Mouse (Mus musculus) cerebellum, adult 2 months (tissue): ENCODE data around the gene Chrna10. TPM values are rescaled to one million over a fixed set of nuclear protein-coding genes. Genes with fewer than 3 reads are reported as not detected.

Experiments used
- DNase-seq, 2 experiments: peaks; one replicate each; pipeline ENCODE4 v3.0.0; 2021
- H3K27ac ChIP-seq: fragments of 200-500 bp; 2 replicates; pipeline ENCODE4 v1.5.1; 2012; ENCODE audit warnings: low read length, control low read depth, inconsistent platforms; ENCODE audit not compliant: insufficient read depth
- H3K27me3 ChIP-seq: fragments of 200-500 bp; 2 replicates; pipeline ENCODE4 v1.6.1; 2012; ENCODE audit warnings: inconsistent platforms, mild to moderate bottlenecking, low read length, moderate library complexity; ENCODE audit not compliant: control insufficient read depth, insufficient read depth
- H3K4me1 ChIP-seq: fragments of 200-500 bp; 2 replicates; pipeline ENCODE4 v1.6.1; 2011; ENCODE audit warnings: low read length; ENCODE audit not compliant: control insufficient read depth, insufficient read depth
- H3K4me3 ChIP-seq: fragments of 200-500 bp; replicated peaks from 2 replicates; pipeline ENCODE3; 2011; ENCODE audit warnings: mild to moderate bottlenecking, low read depth, low read length, control low read depth; ENCODE audit not compliant: insufficient read depth
- CTCF ChIP-seq: fragments of 200-500 bp; IDR thresholded peaks from 2 replicates; pipeline ENCODE4 v1.5.1; 2011; ENCODE audit warnings: low read depth, mild to moderate bottlenecking, control low read depth, low read length, moderate library complexity, borderline replicate concordance; ENCODE audit not compliant: insufficient read depth
- POLR2A ChIP-seq: fragments of 200-500 bp; IDR thresholded peaks from 2 replicates; pipeline ENCODE4 v1.6.1; 2011; ENCODE audit warnings: low read length, control low read depth, borderline replicate concordance; ENCODE audit not compliant: insufficient read depth
- whole genome bisulfite sequencing: fragments of 180-500 bp; shearing (Covaris S2); methylation state at CpG from one replicate; pipeline ENCODE4 v1.1.7; 2018; 5-methylcytosine and 5-hydroxymethylcytosine counted together
- polyA plus RNA-seq: library from polyadenylated mRNA; depleted of rRNA; stranded (reverse); fragments of >200 nt; gene quantifications from 2 replicates; pipeline ENCODE4 v1.2.3, GENCODE M21; 2012

The Chrna10 gene
- polyA plus RNA-seq, 1 experiment = 0.08 TPM

GRCm38 (mm10) chr7:102101487-102101886, 15.1 kb downstream of the Chrna10 start, which contains the start of gene Art1:
Art1 (plus strand) TSS chr7:102101743.
- H3K27ac ChIP-seq = no peak within 1 kb of the TSS
- DNase-seq = no peak
- H3K4me1 ChIP-seq = no peaks in the 10 kb centered on the region
- no peaks in the 10 kb centered on the region for H3K27me3 ChIP-seq
- H3K4me3 ChIP-seq = no peak within 1 kb of the TSS
- 73% methylated on average over 5 of the region's 5 CpGs for WGBS
- TF ChIP-seq POLR2A (no peak), CTCF (no peak)

- no peak overlapping the region for H3K4me3 ChIP-seq
- H3K27me3 ChIP-seq = no peaks in the 10 kb centered on the region
- no peak overlapping the region for H3K27ac ChIP-seq
- no peak for DNase-seq
- no peak for TF ChIP-seq CTCF
- no peak for TF ChIP-seq POLR2A
- WGBS = 83% methylated on average over 5 of the region's 5 CpGs
- no peaks in the 10 kb centered on the region for H3K4me1 ChIP-seq
Measured at GRCm38 (mm10) chr7:102100868-102101267, 15.8 kb downstream of the Chrna10 start.

- no peak for TF ChIP-seq POLR2A
- no peak for TF ChIP-seq CTCF
- H3K27ac ChIP-seq = no peak overlapping the region
- no peak for DNase-seq
- WGBS = 17% methylated on average over 30 of the region's 30 CpGs
- H3K27me3 ChIP-seq = no peaks in the 10 kb centered on the region
- H3K4me1 ChIP-seq = no peaks in the 10 kb centered on the region
- no peak overlapping the region for H3K4me3 ChIP-seq
Measured at GRCm38 (mm10) chr7:102099760-102100661, 16.6 kb downstream of the Chrna10 start.

DNA sequence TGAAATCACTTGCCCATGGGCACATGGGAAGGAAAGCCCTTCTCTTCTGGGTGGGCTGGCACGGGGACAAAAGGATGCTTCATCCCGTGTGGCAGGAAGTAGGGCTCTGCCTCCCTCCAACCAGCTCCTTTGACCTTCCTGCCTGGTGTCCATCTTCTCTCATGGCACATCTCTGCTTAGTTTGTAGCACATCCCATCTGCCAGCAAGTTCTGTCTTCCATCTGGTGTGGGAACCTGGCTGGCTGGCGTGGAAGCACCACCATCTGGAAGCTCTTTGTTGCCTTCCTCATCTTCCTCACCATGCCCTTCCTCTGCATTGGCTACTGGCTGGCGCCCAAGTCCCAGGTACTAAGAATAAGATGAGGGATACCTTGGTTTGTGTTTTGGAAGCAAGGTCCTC, 29.3 kb downstream of the Chrna10 start:
- Histone ChIP-seq H3K4me1 (peaks cover 4% of the 10 kb centered on the region), H3K27me3 (no peaks in the 10 kb centered on the region), H3K4me3 (no peak overlapping the region), H3K27ac (no peak overlapping the region)
- peak; percentile 30 to 36 for DNase-seq
- TF ChIP-seq POLR2A (no peak), CTCF (no peak)
- WGBS = 46% methylated on average over 4 of the region's 4 CpGs

DNA sequence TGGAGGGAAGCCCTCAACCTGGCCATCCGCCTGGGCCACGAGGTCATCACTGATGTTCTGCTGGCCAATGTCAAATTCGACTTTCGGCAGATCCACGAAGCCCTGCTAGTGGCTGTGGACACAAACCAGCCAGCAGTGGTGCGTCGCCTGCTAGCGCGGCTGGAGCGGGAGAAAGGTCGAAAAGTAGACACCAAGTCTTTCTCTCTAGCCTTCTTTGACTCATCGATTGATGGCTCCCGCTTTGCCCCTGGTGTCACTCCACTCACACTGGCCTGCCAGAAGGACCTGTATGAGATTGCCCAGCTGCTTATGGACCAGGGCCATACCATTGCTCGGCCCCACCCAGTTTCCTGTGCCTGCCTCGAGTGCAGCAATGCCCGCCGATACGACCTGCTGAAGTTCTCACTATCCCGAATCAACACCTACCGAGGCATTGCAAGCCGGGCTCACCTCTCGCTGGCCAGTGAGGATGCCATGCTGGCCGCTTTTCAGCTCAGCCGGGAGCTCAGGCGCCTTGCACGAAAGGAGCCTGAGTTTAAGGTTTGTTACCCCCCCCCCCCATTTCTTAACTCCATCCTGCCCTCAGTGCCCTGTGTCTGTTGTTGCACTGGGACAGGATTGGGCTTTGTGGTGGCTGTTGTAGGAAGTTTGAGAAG, 32.5 kb downstream of the Chrna10 start:
- no peak overlapping the region for H3K27ac ChIP-seq
- peaks cover 4% of the 10 kb centered on the region for H3K4me1 ChIP-seq
- no peak overlapping the region for H3K4me3 ChIP-seq
- DNase-seq = no peak
- H3K27me3 ChIP-seq = no peaks in the 10 kb centered on the region
- WGBS = 85% methylated on average over 26 of the region's 26 CpGs
- no peak for TF ChIP-seq POLR2A

- DNase-seq = no peak
- WGBS = 57% methylated on average over 5 of the region's 5 CpGs
- TF ChIP-seq CTCF (no peak), POLR2A (no peak)
- H3K4me3 ChIP-seq = no peak within 1 kb of the TSS
- no peaks in the 10 kb centered on the region for H3K27me3 ChIP-seq
- peaks cover 4% of the 10 kb centered on the region for H3K4me1 ChIP-seq
- no peak within 1 kb of the TSS for H3K27ac ChIP-seq
Measured at GRCm38 (mm10) chr7:102082816-102083215, 33.8 kb downstream of the Chrna10 start, which contains the start of gene Trpc2. Trpc2 (plus strand) TSS chr7:102083116.

- H3K4me1 ChIP-seq = no peaks in the 10 kb centered on the region
- H3K27me3 ChIP-seq = no peaks in the 10 kb centered on the region
- no peak overlapping the region for H3K27ac ChIP-seq
- no peak for DNase-seq
- no peak for TF ChIP-seq CTCF
- TF ChIP-seq POLR2A = no peak
- WGBS = 94% methylated on average over 5 of the region's 5 CpGs
- no peak overlapping the region for H3K4me3 ChIP-seq
Measured at GRCm38 (mm10) chr7:102081784-102082183, 34.8 kb downstream of the Chrna10 start.
